Mouse (Mus musculus) neural tube, embryonic 13.5 days (tissue): ENCODE measurements at regions not wholly inside any gene's neighbourhood (a gene's known extent, or its start where the extent isn't known, plus 50 kb on each side); places are given as distances from the start of the nearest gene placed in this dataset.

Source experiments
- ATAC-seq: fragments of 200-750 bp; cut with Nextera tagmentation; 2 replicates; pipeline ENCODE4 v1.8.0; 2017; ENCODE audit warnings: low read depth, mild to moderate bottlenecking, moderate TSS enrichment, moderate library complexity
- H3K27ac ChIP-seq: fragments of 300-500 bp; sonication (generic); replicated peaks from 2 replicates; pipeline ENCODE4 v1.5.1; 2015; ENCODE audit warnings: moderate library complexity, mild to moderate bottlenecking, inconsistent platforms
- H3K27me3 ChIP-seq: fragments of 300-500 bp; sonication (generic); 2 replicates; pipeline ENCODE4 v1.6.1; 2015; ENCODE audit warnings: mild to moderate bottlenecking, inconsistent platforms
- H3K36me3 ChIP-seq: fragments of 300-500 bp; sonication (generic); 2 replicates; pipeline ENCODE4 v1.6.1; 2015; ENCODE audit warnings: mild to moderate bottlenecking, inconsistent platforms
- H3K4me1 ChIP-seq: fragments of 300-500 bp; sonication (generic); replicated peaks from 2 replicates; pipeline ENCODE4 v1.6.1; 2015; ENCODE audit warnings: inconsistent platforms
- H3K4me2 ChIP-seq: fragments of 300-500 bp; sonication (generic); 2 replicates; pipeline ENCODE4 v1.6.1; 2015; ENCODE audit warnings: inconsistent platforms, mild to moderate bottlenecking, moderate library complexity
- H3K4me3 ChIP-seq: fragments of 300-500 bp; sonication (generic); 2 replicates; pipeline ENCODE4 v1.5.1; 2015; ENCODE audit warnings: mild to moderate bottlenecking, inconsistent platforms
- H3K9ac ChIP-seq: fragments of 300-500 bp; sonication (generic); 2 replicates; pipeline ENCODE4 v1.6.1; 2015; ENCODE audit warnings: moderate library complexity, mild to moderate bottlenecking, inconsistent platforms
- H3K9me3 ChIP-seq: fragments of 300-500 bp; sonication (generic); 2 replicates; pipeline ENCODE4 v1.6.1; 2016; ENCODE audit warnings: inconsistent platforms
- WGBS: fragments of 180-500 bp; shearing (Covaris S2); methylation state at CpG from one replicate; pipeline ENCODE4 v1.1.7; 2015; 5-methylcytosine and 5-hydroxymethylcytosine counted together

DNA sequence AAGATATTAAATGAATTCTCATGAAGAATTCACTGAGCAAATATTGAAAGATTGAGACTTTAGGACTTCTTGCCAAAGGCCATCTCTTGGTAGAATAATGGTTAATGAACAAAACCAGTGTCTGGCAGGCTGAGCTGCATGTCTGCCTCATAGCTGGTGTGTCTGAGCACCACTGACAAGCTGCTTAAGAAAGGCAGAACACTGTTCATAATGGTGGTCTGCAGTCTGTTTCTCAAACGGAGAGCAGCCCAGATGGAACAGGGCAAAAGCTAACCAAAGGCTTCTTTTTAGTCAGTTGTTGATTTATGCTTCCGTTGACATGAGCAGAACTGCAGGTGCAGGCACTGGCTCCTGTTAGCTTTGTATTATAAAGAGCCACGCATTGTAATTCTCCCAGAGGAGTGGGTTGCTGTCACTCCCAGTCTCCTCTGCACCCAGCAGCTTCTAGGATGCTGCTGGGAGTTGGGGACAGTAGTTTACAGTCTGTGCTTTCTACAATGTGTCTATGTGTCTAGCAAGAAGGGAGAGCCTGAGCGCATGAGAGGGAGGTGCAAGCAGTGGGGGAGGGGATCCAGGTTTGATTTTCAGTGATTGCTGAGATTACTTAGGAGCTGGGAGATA, 1084.2 kb upstream of the Luzp2 start:
- Histone ChIP-seq H3K27me3 (no peaks in the 10 kb centered on the region), H3K4me1 (peaks cover 11% of the 10 kb centered on the region), H3K9ac (no peak overlapping the region), H3K4me2 (0 out of 2 replicates have a peak overlapping the region, but pooled peaks have one; percentile 11), H3K4me3 (no peak overlapping the region), H3K9me3 (no peaks in the 10 kb centered on the region), H3K36me3 (no peaks in the 10 kb centered on the region), H3K27ac (no peak overlapping the region)
- peak; percentile 80 for ATAC-seq
- WGBS = 30% methylated on average over 4 of the region's 4 CpGs
